Mouse (Mus musculus) ES-E14 (cell line): ENCODE measurements around the gene Gdf2.

Source experiments
- CHD2 ChIP-seq: IDR thresholded peaks from 2 replicates; pipeline ENCODE4 v1.6.1; 2014; ENCODE audit warnings: mild to moderate bottlenecking, low read depth, low read length, inconsistent platforms
- HCFC1 ChIP-seq: IDR thresholded peaks from 2 replicates; pipeline ENCODE4 v1.6.1; 2012; ENCODE audit warnings: low read length, inconsistent platforms, borderline replicate concordance; ENCODE audit not compliant: insufficient read depth
- ZC3H11A ChIP-seq: IDR thresholded peaks from 2 replicates; pipeline ENCODE4 v1.6.1; 2012; ENCODE audit warnings: low read depth, mild to moderate bottlenecking, inconsistent platforms, low read length, borderline replicate concordance
- ZNF384 ChIP-seq: IDR thresholded peaks from 2 replicates; pipeline ENCODE4 v1.6.1; 2012; ENCODE audit warnings: low read depth, low read length, inconsistent platforms

DNA sequence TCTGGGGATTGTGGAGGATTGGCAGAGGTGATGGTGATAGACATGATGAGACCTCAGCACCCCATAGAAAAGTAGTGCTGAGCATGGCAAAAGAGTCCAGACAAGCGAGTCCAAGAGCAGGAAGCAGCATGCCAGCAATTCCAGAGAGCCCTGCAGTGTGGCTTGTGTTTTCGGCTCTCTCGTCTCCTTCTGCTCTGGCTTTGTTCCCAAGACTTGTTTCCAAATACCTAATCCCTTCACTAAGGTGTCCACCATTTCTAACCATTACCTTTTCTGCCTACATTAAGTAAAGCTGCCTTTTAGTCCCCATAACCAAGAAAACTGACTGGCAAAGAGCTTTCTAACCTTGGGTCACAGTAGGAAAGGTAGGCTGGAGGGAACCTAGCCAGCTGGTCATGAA lies 49.3 kb upstream of the Gdf2 start:
- no peak for TF ChIP-seq HCFC1
- TF ChIP-seq ZC3H11A, result no peak
- TF ChIP-seq CHD2, result no peak
- no peak for TF ChIP-seq ZNF384
